8 mouse cellular contexts compared by ENCODE assay signal in the genomic region with DNA sequence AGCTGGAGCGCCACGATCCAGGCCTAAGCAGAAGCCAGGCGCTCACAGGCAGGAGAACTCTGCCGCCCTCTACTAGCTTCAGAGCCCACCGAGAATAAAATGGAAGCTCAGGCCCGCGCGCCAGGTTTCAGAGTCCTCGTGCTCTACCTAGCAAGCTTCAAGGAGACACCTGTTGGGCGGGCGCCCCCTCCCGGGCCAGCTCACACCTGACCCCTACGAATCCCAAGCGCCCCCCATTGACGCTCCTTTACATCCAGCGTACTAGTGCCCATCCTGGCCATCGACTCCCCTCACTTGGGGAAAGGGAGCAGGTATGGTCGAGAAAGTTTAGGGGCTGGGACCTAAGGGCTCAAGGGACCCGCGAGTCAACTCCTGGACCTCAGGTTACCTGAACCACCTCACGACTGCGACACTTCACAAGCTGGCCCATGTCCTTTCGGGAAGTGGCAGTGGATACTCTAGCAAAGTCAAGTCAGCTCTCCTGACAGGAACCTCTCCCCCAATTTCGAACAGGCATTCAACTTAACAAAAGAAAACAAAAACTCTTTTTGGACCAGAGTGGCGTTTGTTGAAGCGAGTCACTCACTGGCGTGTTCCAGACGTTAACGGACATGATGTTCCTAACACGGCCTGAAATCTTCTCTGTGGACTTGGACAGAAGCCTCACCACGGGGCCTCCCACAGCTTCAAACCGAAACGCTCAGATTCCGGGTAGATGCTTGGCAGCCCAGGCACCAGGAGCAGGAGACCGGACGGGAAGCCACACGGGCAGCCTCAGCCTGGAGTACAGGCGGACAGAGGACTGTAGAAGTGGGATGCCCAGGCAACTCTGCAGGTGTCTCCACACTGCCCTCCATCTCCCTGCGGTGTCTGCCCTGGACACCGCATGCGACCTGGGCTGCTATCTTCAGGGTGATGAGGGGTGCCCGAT. TPM values are rescaled to one million over a fixed set of nuclear protein-coding genes. Genes with fewer than 3 reads are reported as not detected.
DNase-seq lines count a peak whose midpoint lies in the region; ATAC-seq and TF ChIP-seq lines count a peak whose summit lies in the region.

No protein-coding gene starts in this region.

- peak overlapping the region; percentile 50 for H3K4me3 ChIP-seq in forebrain, embryonic 13.5 days
- peak overlapping the region; percentile 56 for H3K4me3 ChIP-seq in lung, postnatal 0 days (ENCODE audit: low read depth, low read length)
- peak overlapping the region; percentile 53 for H3K4me3 ChIP-seq in stomach, postnatal 0 days (ENCODE audit: low read depth, low read length)

- no peak for TF ChIP-seq EP300 in lung, postnatal 0 days (IDR thresholded peaks at IDR 0.05)
- TF ChIP-seq EP300 in stomach, postnatal 0 days (optimal IDR thresholded peaks at IDR 0.05): no peak

- 0 out of 2 replicates have a peak, but pooled peaks have one; percentile 5 for ATAC-seq in forebrain, embryonic 13.5 days
- peak; percentile 0 for ATAC-seq in lung, postnatal 0 days
- ATAC-seq in stomach, postnatal 0 days (ENCODE audit: low FRiP score, low TSS enrichment): no peak

- no peaks in the 10 kb centered on the region for H3K9me3 ChIP-seq in forebrain, embryonic 13.5 days (replicated peaks)
- H3K9me3 ChIP-seq in lung, postnatal 0 days (ENCODE audit: low read length): no peaks in the 10 kb centered on the region
- H3K9me3 ChIP-seq in stomach, postnatal 0 days (ENCODE audit: control insufficient read depth, low read length): no peaks in the 10 kb centered on the region

- peak; percentile 1 for DNase-seq in cerebellum, adult 9-11 months
- DNase-seq in cerebellum, adult 9-10 months: no peak
- DNase-seq in kidney, adult 9 months: peak; percentile 64
- DNase-seq in lung, postnatal 0 days (ENCODE audit: low spot score): peak; percentile 74
- peak; percentile 60 for DNase-seq in stomach, postnatal 0 days (ENCODE audit: low spot score)
- DNase-seq in frontal cortex, adult 2 months (ENCODE audit: extremely low spot score in 1 of 2, low spot score in 1 of 2): no peak
- no peak for DNase-seq in cerebellum, adult 11 months

- peak; percentile 62 for TF ChIP-seq CTCF in lung, postnatal 0 days (IDR thresholded peaks at IDR 0.05)
- peak; percentile 61 for TF ChIP-seq CTCF in stomach, postnatal 0 days (IDR thresholded peaks at IDR 0.05; ENCODE audit: low read depth)

- WGBS in forebrain, embryonic 13.5 days: under 1% methylated on average over 42 of the region's 42 CpGs
- WGBS in lung, postnatal 0 days: under 1% methylated on average over 42 of the region's 42 CpGs
- WGBS in stomach, postnatal 0 days: 2% methylated on average over 42 of the region's 42 CpGs

- H3K9ac ChIP-seq in forebrain, embryonic 13.5 days: peak overlapping the region; percentile 54
- peak overlapping the region; percentile 43; the same call in 1 of the 2 replicates for H3K9ac ChIP-seq in lung, postnatal 0 days (replicated peaks; ENCODE audit: low read depth)
- H3K9ac ChIP-seq in stomach, postnatal 0 days (ENCODE audit: low read length): peak overlapping the region; percentile 54

- H3K27ac ChIP-seq in forebrain, embryonic 13.5 days: no peak overlapping the region
- peak overlapping the region; percentile 77 for H3K27ac ChIP-seq in lung, postnatal 0 days (ENCODE audit: low read length)
- peak overlapping the region; percentile 50 for H3K27ac ChIP-seq in stomach, postnatal 0 days (replicated peaks)

- peaks cover 31% of the 10 kb centered on the region for H3K4me1 ChIP-seq in forebrain, embryonic 13.5 days
- H3K4me1 ChIP-seq in lung, postnatal 0 days (ENCODE audit: insufficient read depth, low read depth, low read length): no peaks in the 10 kb centered on the region
- no peaks in the 10 kb centered on the region for H3K4me1 ChIP-seq in stomach, postnatal 0 days (replicated peaks; ENCODE audit: control insufficient read depth, insufficient read depth)

- peak overlapping the region; percentile 87 for H3K4me2 ChIP-seq in forebrain, embryonic 13.5 days
- peak overlapping the region; percentile 64 for H3K4me2 ChIP-seq in lung, postnatal 0 days (replicated peaks; ENCODE audit: low read depth, low read length)
- peak overlapping the region; percentile 71 for H3K4me2 ChIP-seq in stomach, postnatal 0 days (replicated peaks; ENCODE audit: low read depth)

- peaks cover 99% of the 10 kb centered on the region for H3K27me3 ChIP-seq in forebrain, embryonic 13.5 days
- H3K27me3 ChIP-seq in lung, postnatal 0 days (replicated peaks; ENCODE audit: insufficient read depth, low read length): peaks cover 42% of the 10 kb centered on the region
- H3K27me3 ChIP-seq in stomach, postnatal 0 days (ENCODE audit: control insufficient read depth, insufficient read depth, low read length): peaks cover 21% of the 10 kb centered on the region; the same call in 1 of the 2 replicates

- H3K36me3 ChIP-seq in forebrain, embryonic 13.5 days (ENCODE audit: poor library complexity, severe bottlenecking): no peaks in the 10 kb centered on the region
- no peaks in the 10 kb centered on the region for H3K36me3 ChIP-seq in lung, postnatal 0 days (ENCODE audit: insufficient read depth, low read length)
- H3K36me3 ChIP-seq in stomach, postnatal 0 days (ENCODE audit: control insufficient read depth, insufficient read depth, low read length): no peaks in the 10 kb centered on the region

RNA-seq across cellular contexts. Expression of a gene that starts 1.0 kb away (rescaled TPM):
- polyA plus RNA-seq in forebrain, embryonic 13.5 days (2015; fragmentation: Nextera tagmentation; extraction: Ambion mirVana): 1.2 and 2.9 TPM in 2 replicates
- 36.2 and 40.0 TPM in 2 replicates for polyA plus RNA-seq in lung, postnatal 0 days (2015; fragmentation: Nextera tagmentation; extraction: Ambion mirVana)
- polyA plus RNA-seq in stomach, postnatal 0 days (2015; fragmentation: Nextera tagmentation; extraction: Ambion mirVana): 11.1 and 12.5 TPM in 2 replicates
- 0.06 and 0.20 TPM in 2 replicates for polyA plus RNA-seq in frontal cortex, adult 2 months (2012; rRNA removed)

Comparison
In these comparisons a context has a peak if more than half of its experiments do, and no peak if none do; other contexts are left out.
1. DNase-seq: peak in cerebellum, adult 9-11 months (single experiment), kidney, adult 9 months (single experiment), lung, postnatal 0 days (single experiment) and stomach, postnatal 0 days (single experiment); none in cerebellum, adult 9-10 months (single experiment), frontal cortex, adult 2 months (0 of 2) and cerebellum, adult 11 months (single experiment).
2. Peak in every context shown above with its lines, with median percentiles within 50 percentile points of each other: H3K4me2 ChIP-seq, H3K4me3 ChIP-seq and H3K9ac ChIP-seq.